Mouse (Mus musculus) heart, postnatal 10 days (tissue): ENCODE data around the gene Lzts3. TPM values are rescaled to one million over a fixed set of nuclear protein-coding genes. Genes with fewer than 3 reads are reported as not detected.
"Not testable (repeated sequence)": the region's sequence is repeated elsewhere in the genome, so short reads cannot be mapped to it uniquely, and the experiment has no call there.

Experiments used
- DNase-seq, 2 experiments: peaks; one replicate each; pipeline ENCODE4 v3.0.0; 2021
- intact Hi-C: fragments of 180-260 bp; cut with DNase I; formaldehyde crosslinking; loops from one replicate; pipeline ENCODE4 v1.15.1; 2025
- total RNA-seq, 2 experiments: library from RNA; stranded (reverse); gene quantifications; 2 replicates each; pipeline ENCODE4 v1.2.3; 2021

Gene Lzts3
- 1 to 10 TPM; 3.8 to 4.0 TPM for total RNA-seq

DNA sequence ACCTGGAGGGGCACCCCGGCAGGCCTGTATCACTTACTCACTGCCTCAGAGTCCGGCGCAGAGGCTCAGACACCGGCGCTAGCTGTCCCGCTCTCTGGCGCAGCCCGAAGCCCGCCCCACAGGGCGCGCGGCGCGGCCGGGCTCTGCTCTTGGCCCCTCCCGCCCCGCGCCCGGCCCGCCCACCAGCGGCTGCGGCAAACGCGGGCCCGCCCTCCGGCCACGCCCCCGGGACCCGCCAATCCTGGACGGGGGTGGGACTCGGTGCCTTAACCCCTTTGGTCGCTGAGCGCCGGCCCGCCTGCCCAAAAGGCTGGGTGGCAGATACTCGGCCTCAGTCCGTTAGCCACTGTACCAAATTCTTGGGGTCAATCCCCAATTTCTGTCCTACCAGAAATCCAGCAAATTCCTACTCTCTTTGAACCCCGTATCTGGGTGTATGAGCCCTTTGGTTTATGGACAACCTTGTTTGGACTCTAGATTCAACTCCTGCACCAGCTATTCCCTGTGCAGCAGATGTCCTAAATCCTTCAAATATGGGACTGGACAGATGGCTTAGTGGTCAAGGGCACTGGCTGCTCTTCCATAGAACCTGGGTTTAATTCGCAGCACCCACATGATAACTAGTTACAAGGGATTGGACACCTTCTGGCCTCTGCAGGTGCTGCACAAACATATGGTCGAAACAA lies at the start of gene Lzts3:
Gene Lzts3 (minus strand): TSS at position 120 of the 686 bp plus-strand sequence.
- intact Hi-C loops: no loop called here
- DNase-seq: peak; percentile 94 to 95

- intact Hi-C loops: no loop called here
- no peak for DNase-seq
Observed at GRCm38 (mm10) chr2:130689011-130689410, 46.4 kb upstream of the Lzts3 start.

DNA sequence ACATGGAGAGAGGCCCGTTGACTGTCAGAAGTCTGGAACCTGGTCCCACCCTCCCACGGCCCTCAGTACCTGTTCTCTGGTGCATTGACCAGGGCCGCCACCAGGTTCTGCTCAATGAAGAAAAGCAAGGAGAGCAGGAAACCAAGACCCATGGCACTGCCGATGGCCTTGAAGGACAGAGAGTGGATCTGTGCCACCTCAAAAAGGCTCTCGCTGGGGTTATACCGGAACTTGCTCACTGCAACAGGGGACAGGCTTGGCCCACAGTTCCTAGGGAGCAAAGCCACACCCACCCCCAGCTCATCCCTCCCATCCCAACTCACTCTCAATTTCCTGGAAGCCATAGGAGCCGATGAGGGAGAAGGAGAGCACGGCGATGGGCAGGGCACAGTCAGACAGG lies 42.8 kb upstream of the Lzts3 start:
- intact Hi-C loops: no loop called here
- DNase-seq: no peak

- intact Hi-C loops: no loop called here
- DNase-seq: no peak
Observed at GRCm38 (mm10) chr2:130681531-130681930, 38.9 kb upstream of the Lzts3 start.

- intact Hi-C loops: no loop called here
- DNase-seq: no peak
Observed at GRCm38 (mm10) chr2:130679899-130680298, 37.3 kb upstream of the Lzts3 start.

DNA sequence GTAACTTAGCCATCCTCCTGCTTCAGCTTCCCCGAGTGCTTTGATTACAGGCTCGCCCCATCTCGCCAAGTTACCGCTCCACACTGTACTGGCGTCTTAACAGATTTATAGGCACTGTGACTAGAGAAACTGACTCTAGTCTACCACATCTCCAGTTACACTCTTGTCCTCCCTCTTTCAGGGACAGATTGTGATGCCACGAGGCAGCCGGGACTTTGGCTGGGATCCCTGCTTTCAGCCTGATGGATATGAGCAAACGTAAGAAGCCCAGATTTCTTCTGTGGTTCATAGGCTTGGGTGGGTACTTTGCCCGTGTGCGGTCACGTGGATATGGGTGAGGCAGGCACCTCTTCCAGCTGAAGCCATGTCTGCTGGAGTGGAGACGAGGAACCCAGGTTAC lies 36.6 kb upstream of the Lzts3 start:
- DNase-seq: no peak
- intact Hi-C loops: no loop called here

GRCm38 (mm10) chr2:130677211-130677610 lies 34.6 kb upstream of the Lzts3 start:
- DNase-seq: no peak
- intact Hi-C loops: no loop called here

- intact Hi-C loops: no loop called here
- DNase-seq: peak; percentile 90
Observed at GRCm38 (mm10) chr2:130667559-130667958, 25.0 kb upstream of the Lzts3 start, which contains the start of gene Itpa. Gene Itpa, plus strand, starts transcription at chr2:130667610.

- peak; percentile 94 to 95 for DNase-seq
- intact Hi-C loops: no loop called here
Observed at GRCm38 (mm10) chr2:130664102-130664701, 21.6 kb upstream of the Lzts3 start, which contains the start of gene Ddrgk1. Gene Ddrgk1, minus strand, starts transcription at chr2:130664659.

DNA sequence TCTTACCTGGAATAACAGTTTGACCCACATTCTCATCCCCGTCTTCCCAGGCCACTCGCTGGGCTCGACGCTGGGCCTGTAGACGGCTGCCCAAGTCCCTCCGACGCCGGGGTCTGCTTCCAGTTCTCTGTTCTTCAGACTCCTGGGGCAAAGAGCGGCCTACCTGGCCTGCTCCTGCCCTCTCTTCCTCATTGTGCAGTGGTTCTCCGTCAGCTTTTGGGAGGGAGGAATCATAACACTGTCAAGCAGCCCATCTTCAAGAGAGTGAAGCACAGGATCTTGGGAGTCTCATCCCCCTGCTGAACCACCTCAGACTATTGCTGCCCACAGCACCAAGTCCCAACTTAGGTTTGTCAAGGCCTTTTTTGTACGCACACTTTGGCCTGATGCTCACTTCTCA lies 20.7 kb upstream of the Lzts3 start:
- intact Hi-C loops: no loop called here
- DNase-seq: no peak

GRCm38 (mm10) chr2:130658530-130658929 lies 15.9 kb upstream of the Lzts3 start:
- intact Hi-C loops: no loop called here
- no peak for DNase-seq

GRCm38 (mm10) chr2:130657541-130657940 lies 14.9 kb upstream of the Lzts3 start:
- intact Hi-C loops: no loop called here
- no peak for DNase-seq

DNA sequence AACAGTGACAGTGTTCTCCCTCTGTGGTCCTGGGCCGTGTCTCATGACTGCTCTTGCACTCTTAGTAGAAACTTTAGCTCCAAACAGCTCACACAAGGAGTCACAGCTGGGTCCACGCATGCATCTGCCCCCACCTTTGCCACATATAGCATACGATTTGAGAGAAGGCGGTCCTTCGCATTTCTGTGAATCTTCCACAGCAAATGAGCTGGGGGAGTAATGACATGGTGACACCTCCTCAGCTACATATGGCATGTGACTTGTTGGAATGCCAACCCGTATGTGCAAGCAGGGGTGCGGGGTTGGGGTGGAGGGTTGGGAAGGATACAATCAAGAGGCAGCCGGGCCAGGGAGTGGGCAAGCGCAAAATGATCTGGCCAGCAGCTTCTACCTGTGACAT lies 13.9 kb upstream of the Lzts3 start:
- DNase-seq: no peak
- intact Hi-C loops: no loop called here

DNA sequence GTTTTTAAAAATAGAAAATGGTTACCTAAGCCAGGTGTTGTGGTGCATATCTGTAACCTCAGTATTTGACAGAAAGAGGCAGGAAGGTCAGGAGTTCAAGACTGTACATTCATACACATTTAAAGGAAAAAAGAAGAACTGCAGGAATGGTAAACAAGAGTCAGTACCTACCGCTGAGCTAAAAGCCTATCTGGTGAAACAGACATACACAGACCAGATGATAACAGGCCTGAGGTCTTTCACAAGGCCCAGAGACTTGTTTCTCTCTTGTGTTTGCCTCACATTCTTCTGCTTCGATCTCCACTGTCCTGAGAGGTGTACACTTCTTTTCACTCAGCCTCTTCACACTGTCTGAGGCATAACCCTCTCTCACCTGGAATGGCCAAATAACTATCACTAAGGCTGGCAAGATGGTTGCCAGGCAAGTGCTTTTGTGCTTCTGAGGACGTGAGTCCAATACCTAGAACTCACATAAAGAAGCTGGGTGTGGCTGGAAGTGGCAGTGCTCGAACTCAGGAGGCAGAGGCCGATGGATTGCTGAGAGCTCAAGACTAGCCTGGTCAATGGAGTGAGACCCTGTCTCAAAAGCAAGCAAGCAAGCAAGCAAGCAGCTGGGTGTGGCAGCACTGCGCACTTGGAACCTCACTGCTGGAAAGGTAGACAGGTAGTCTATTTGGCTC lies 13.2 kb upstream of the Lzts3 start:
- intact Hi-C loops: no loop called here

GRCm38 (mm10) chr2:130653760-130654159 lies 11.2 kb upstream of the Lzts3 start:
- intact Hi-C loops: no loop called here
- DNase-seq: no peak

More for the DNA sequence above, 13.2 kb upstream of the Lzts3 start:
- no peak for DNase-seq

- no peak for DNase-seq
- intact Hi-C loops: no loop called here
Observed at GRCm38 (mm10) chr2:130653303-130653702, 10.7 kb upstream of the Lzts3 start.

- intact Hi-C loops, DNase-seq: not testable (repeated sequence)
Observed at GRCm38 (mm10) chr2:130649028-130649427, 6.4 kb upstream of the Lzts3 start.

- intact Hi-C loops: no loop called here
Observed at GRCm38 (mm10) chr2:130645198-130645597, 2.6 kb upstream of the Lzts3 start.

DNA sequence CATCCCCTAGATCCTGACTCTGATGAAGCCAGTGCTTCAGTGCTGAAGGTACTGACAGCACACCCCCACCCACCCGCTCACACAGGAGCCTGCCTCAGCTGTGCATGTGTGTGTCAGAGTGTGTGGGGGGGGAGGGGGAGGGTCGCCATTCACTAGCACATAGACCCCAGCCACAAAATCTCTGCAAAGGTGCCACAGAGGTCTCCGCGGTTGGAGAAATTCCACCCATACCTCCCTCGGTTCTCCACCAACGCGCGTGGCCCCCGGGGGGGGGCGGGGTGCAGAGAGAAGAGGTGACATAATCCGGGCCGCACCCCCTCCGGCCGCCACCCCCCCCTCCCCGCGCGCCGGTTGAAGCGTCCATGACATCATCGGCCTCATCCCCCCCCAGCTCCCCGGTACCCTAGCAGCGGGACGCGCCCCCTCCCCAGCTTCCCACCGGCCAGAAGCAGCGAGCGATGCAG lies 374 bp downstream of the Lzts3 start:
- intact Hi-C loops: no loop called here
- DNase-seq: no peak

More at GRCm38 (mm10) chr2:130645198-130645597, 2.6 kb upstream of the Lzts3 start:
- no peak for DNase-seq

GRCm38 (mm10) chr2:130641351-130642025 lies 1.1 kb downstream of the Lzts3 start:
- intact Hi-C loops: no loop called here
- no peak for DNase-seq

DNA sequence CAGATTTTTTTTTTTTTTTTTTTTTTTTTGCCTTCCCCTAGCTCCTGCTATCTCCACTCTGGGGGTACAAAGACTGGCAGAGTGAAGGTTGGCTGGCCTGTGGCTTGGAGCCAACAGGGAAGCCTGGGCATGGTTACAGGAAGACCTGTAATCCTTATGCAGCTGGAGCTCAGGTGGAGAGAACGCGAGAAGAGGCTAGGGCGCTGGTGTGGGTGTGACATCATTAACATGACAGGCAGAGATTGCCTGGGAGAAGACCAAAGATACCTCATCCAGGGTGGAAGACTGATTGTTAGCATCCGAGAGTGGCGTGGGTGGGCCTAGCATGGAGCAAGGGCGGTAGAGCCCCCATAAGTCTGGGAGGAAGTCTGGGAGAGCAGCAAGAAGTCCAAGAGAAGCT lies 3.3 kb downstream of the Lzts3 start:
- no peak for DNase-seq

More for the DNA sequence above, 3.3 kb downstream of the Lzts3 start:
- intact Hi-C loops: no loop called here
